Mouse (Mus musculus) bone marrow macrophage, adult 2 months (primary cell): ENCODE measurements around the gene Pld1. TPM values are rescaled to one million over a fixed set of nuclear protein-coding genes. Genes with fewer than 3 reads are reported as not detected.

Source experiments
- H3K27ac ChIP-seq: 2 replicates; pipeline ENCODE4 v1.5.1; 2012; ENCODE audit warnings: low read depth, low read length; ENCODE audit not compliant: insufficient read depth
- H3K4me1 ChIP-seq: 2 replicates; pipeline ENCODE4 v1.6.1; 2012; ENCODE audit warnings: low read length; ENCODE audit not compliant: control insufficient read depth, insufficient read depth
- H3K4me3 ChIP-seq: 2 replicates; pipeline ENCODE4 v1.5.1; 2012; ENCODE audit warnings: mild to moderate bottlenecking, low read length, moderate library complexity; ENCODE audit not compliant: insufficient read depth
- CTCF ChIP-seq: IDR thresholded peaks from 2 replicates; pipeline ENCODE4 v1.5.1; 2012; ENCODE audit warnings: low read depth, mild to moderate bottlenecking, low read length, moderate library complexity
- POLR2A ChIP-seq: IDR thresholded peaks from 2 replicates; pipeline ENCODE4 v1.6.1; 2012; ENCODE audit warnings: mild to moderate bottlenecking, low read depth, low read length, borderline replicate concordance
- polyA plus RNA-seq: library from polyadenylated mRNA; stranded (reverse); fragments of >200 nt; gene quantifications from 2 replicates; pipeline ENCODE4 v1.2.4, GENCODE M21; 2012; ENCODE audit not compliant: missing spikeins, insufficient read depth, insufficient read length

Gene Pld1
- polyA plus RNA-seq = 16.2 and 18.1 TPM in 2 replicates

GRCm38 (mm10) chr3:27938381-27939323 is at the start of gene Pld1:
Gene Pld1, plus strand, starts transcription at chr3:27938695.
- H3K27ac ChIP-seq = peak within 1 kb of the TSS; percentile 3; the same call in 1 of the 2 replicates
- TF ChIP-seq CTCF = no peak; the same call in 1 of the 2 replicates
- no peak; the same call in 1 of the 2 replicates for TF ChIP-seq POLR2A
- peak within 1 kb of the TSS; percentile 72 for H3K4me3 ChIP-seq
- peaks cover 20% of the 10 kb centered on the region for H3K4me1 ChIP-seq

GRCm38 (mm10) chr3:27896318-27896892 is 42.1 kb upstream of the Pld1 start, which contains the start of gene Tmem212:
Gene Tmem212, minus strand, starts transcription at chr3:27896368.
- no peak within 1 kb of the TSS for H3K27ac ChIP-seq
- H3K4me3 ChIP-seq = no peak within 1 kb of the TSS
- H3K4me1 ChIP-seq = peaks cover 11% of the 10 kb centered on the region
- no peak for TF ChIP-seq CTCF
- TF ChIP-seq POLR2A = no peak

GRCm38 (mm10) chr3:27898178-27898577 is 40.3 kb upstream of the Pld1 start:
- no peak for TF ChIP-seq CTCF
- TF ChIP-seq POLR2A = no peak
- Histone ChIP-seq H3K4me1 (no peaks in the 10 kb centered on the region), H3K4me3 (no peak overlapping the region), H3K27ac (no peak overlapping the region)

- TF ChIP-seq CTCF = no peak
- no peak for TF ChIP-seq POLR2A
- Histone ChIP-seq H3K4me3 (no peak overlapping the region), H3K27ac (no peak overlapping the region), H3K4me1 (no peaks in the 10 kb centered on the region)
Measured at GRCm38 (mm10) chr3:27899012-27899726, 39.3 kb upstream of the Pld1 start.

- TF ChIP-seq POLR2A (no peak), CTCF (peak; percentile 22; the same call in 1 of the 2 replicates)
- Histone ChIP-seq H3K4me1 (no peaks in the 10 kb centered on the region), H3K4me3 (no peak overlapping the region), H3K27ac (no peak overlapping the region)
Measured at GRCm38 (mm10) chr3:27901846-27902245, 36.6 kb upstream of the Pld1 start.

GRCm38 (mm10) chr3:27904659-27905330 is 33.7 kb upstream of the Pld1 start:
- no peaks in the 10 kb centered on the region for H3K4me1 ChIP-seq
- H3K4me3 ChIP-seq = no peak overlapping the region
- H3K27ac ChIP-seq = no peak overlapping the region
- no peak for TF ChIP-seq POLR2A
- TF ChIP-seq CTCF = no peak

GRCm38 (mm10) chr3:27906647-27907209 is 31.8 kb upstream of the Pld1 start:
- Histone ChIP-seq H3K27ac (no peak overlapping the region), H3K4me1 (no peaks in the 10 kb centered on the region), H3K4me3 (no peak overlapping the region)
- TF ChIP-seq POLR2A = no peak
- no peak for TF ChIP-seq CTCF

GRCm38 (mm10) chr3:27907301-27907700 is 31.2 kb upstream of the Pld1 start:
- no peak overlapping the region for H3K27ac ChIP-seq
- TF ChIP-seq CTCF = no peak
- TF ChIP-seq POLR2A = no peak
- no peaks in the 10 kb centered on the region for H3K4me1 ChIP-seq
- H3K4me3 ChIP-seq = no peak overlapping the region

- H3K4me3 ChIP-seq = no peak overlapping the region
- H3K4me1 ChIP-seq = no peaks in the 10 kb centered on the region
- H3K27ac ChIP-seq = no peak overlapping the region
- TF ChIP-seq CTCF = no peak
- TF ChIP-seq POLR2A = no peak
Measured at GRCm38 (mm10) chr3:27908316-27908715, 30.2 kb upstream of the Pld1 start.
